Mouse (Mus musculus): ENCODE results near the gene Pde4d.

Pde4d gene

GRCm38 (mm10) chr13:109318434-109318998 lies 868.8 kb downstream of the Pde4d start:
- no peak for DNase-seq

GRCm38 (mm10) chr13:109326061-109326460 lies 876.3 kb downstream of the Pde4d start:
- DNase-seq: no peak

DNA sequence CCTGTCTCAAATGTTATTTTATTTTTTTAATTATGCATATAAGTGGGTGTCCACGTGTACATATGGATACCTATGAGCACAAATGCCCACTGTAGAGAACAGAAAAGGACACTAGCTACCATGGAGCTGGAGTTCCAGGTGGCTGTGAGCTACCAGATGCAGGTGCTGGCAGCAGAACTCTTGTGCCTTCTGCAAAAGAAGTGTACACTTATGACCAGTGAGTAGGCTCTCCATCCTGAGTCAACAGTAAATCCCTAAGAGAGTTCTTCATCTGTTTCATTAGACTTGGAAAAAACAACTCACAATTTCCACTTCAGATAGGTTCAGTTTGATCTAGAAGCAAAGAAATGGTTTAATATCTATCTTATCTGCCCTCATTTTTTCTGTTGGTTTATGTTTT lies 881.8 kb downstream of the Pde4d start:
- DNase-seq: no peak

- no peak for DNase-seq
These were observed 892.2 kb downstream of the Pde4d start for GRCm38 (mm10) chr13:109341902-109342301.

- DNase-seq: no peak
These were observed 892.7 kb downstream of the Pde4d start for GRCm38 (mm10) chr13:109342469-109342868.

DNA sequence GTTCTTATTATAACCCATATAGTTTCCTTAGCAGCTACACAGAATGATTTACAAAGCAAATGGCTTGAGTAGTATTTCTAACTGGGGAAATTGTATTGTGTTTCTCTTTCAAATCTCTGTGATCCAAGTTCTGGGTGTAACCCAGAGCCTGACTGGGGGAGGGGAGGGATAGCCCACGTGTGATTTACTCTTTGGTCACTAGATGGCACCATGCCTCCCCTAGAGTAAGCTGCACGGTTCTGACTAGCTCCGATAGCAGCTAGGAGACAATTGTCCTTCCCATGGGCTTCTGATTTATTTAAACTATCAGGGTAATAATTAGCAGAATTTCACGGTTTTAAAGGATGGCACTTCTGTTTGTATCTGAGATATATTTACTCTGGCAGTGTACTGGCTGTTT lies 893.8 kb downstream of the Pde4d start:
- DNase-seq: peak; percentile 79

DNA sequence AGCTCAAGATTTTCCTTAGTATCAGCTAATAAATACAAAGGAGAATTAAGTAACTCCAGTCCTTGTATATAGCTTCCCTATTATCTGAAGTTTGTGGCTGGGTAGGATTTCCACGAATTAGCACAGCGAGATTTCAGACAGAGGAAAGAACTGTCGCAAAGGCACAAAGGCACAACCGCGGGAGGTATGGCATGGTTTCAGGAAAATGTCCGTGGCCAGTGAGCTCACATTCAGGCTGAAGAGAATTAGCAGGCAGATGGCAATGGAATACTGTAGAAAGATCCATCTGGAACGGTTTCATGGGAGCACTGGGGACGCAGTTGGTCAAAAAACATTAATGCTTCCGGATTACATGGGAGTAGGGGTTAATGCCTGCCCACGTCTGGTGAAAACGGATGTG lies 898.0 kb downstream of the Pde4d start:
- no peak for DNase-seq

- no peak for DNase-seq
These were observed 898.6 kb downstream of the Pde4d start for GRCm38 (mm10) chr13:109348316-109348715.

DNA sequence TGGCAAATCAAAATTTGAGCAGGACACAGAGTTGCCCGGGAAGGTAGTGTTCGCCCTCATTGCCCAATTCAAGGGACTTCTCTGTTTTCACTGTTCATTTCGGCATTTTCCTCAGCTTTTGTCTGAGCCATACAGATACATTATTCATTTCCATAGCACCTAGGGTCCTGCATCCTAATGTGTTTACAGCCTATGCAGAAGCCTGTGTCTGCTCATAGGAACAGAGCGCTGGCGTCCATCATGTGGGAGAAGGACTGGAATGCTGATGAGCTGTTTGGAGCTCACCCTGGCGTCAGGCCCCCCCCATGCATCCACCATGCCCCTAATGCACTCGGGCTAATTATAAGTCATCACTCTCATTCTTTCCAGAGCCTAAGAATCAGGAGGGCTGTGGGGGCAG lies 900.4 kb downstream of the Pde4d start:
- DNase-seq: no peak

DNA sequence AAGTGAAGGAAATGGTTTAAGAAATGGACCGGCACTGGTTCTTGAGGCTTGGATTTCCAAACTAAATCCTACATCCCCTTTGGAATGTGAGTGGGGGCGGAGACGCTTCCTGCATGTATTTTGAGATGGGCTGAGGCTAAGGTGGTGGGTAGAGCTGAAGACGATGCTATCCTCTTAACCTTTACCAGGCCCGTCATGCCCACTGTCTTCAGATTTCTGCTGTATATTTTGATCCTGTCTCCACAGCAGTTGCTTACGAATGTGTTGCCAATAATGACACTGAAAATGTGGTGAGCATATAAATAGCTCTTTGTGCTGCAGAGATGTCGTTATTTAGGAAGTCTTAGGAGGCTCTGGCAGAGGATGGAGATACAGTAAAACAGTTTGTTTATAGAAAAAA lies 904.3 kb downstream of the Pde4d start:
- no peak for DNase-seq

GRCm38 (mm10) chr13:109356252-109356651 lies 906.5 kb downstream of the Pde4d start:
- peak; percentile 20 for DNase-seq

DNA sequence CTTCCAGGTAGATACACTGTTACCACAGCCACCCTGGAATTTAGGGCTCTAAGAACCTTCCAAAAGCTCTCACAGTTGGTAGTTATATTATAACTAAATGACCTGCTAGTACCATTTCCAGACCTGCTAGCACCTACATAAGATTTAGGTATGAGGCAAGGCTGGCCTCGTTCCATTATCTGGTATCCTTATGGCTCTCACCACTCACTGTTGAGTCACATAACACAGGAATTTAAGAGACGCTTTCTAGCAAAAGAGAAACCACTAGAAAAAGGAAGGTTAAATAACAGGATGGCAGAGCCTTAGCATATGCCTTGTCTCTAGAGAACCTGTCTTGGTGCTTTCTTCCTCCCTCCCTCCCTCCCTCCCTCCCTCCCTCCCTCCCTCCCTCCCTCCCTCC lies 910.2 kb downstream of the Pde4d start:
- no peak for DNase-seq

- DNase-seq: no peak
These were observed 912.6 kb downstream of the Pde4d start for GRCm38 (mm10) chr13:109362340-109362739.

DNA sequence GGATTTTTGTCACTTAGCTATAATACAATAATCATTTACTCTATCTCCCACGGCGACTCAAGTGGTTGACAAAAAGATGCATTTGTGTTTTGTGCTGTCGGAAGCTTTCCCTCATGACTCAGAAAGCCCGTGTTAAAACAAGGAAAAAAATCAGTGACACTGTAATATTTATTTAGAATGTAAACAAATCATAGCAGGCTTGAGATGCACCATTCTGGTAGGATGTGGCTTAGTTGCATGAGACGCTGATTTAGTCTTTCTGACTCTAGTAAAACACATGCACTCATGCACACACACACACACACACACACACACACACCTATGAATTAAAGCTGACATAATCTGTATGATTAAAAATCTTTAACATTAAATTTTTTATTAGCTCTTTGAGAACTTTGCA lies 924.7 kb downstream of the Pde4d start:
- DNase-seq: no peak

DNA sequence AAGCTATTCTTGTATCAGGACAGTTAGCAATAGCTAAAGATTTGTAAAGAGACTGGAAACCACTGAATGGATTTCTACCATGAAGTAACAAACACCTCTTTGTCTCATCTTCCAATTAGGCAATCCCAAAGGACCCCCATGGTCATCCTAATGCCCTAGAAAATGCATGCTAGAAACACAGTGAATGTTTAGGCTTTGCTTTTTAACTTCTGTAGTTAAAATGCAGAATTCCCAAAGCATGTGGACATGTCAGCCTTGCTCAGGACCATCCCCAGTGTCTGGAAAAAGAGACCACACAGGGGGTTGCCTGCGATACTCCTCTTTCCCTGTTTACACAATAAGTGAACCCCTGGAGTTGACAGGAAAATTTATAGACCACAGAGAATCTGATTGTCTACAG lies 926.9 kb downstream of the Pde4d start:
- no peak for DNase-seq

- no peak for DNase-seq
These were observed 930.4 kb downstream of the Pde4d start for GRCm38 (mm10) chr13:109380149-109380548.

GRCm38 (mm10) chr13:109388626-109389220 lies 939.0 kb downstream of the Pde4d start:
- DNase-seq: no peak

- DNase-seq: no peak
These were observed 952.6 kb downstream of the Pde4d start for GRCm38 (mm10) chr13:109402396-109402795.

DNA sequence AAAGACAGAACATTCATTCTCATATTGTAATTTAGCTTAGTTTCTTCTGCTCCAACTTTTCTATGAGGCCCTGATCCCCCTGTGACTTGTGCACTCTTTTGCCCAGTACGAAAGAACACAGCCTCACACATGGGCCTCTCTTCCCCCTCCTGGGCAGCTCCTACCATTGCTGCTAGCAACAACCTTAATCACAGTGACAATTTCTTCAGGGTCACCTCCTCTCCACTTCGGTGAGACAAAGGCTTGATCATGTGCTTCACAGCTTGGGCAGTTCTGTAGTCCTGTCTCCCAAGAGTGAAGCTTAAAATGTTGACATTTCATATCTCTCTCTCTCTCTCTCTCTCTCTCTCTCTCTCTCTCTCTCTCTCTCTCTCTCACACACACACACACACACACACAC lies 953.2 kb downstream of the Pde4d start:
- DNase-seq: no peak

- no peak for DNase-seq
These were observed 956.6 kb downstream of the Pde4d start for GRCm38 (mm10) chr13:109406341-109406740.

- no peak for DNase-seq
These were observed 957.6 kb downstream of the Pde4d start for GRCm38 (mm10) chr13:109407371-109407770.

DNA sequence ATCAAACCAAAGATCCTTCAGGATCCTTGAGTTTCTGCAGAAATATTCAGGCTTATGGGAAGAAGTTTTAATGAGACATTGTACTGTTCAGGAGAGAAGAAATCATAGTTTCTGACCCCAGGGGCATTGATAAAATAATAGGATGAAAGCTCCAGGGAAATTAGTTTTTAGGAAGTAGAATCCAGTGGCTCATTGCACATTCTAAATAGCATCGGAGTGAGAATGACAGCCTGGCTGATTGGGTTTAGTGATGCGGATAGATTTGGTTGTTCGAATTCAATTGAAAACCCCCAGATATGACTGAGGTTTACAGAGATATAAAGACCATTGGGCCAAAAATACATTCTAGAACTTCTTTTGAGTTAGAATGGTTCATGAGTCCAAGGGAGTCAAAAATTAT lies 970.7 kb downstream of the Pde4d start:
- no peak for DNase-seq

DNA sequence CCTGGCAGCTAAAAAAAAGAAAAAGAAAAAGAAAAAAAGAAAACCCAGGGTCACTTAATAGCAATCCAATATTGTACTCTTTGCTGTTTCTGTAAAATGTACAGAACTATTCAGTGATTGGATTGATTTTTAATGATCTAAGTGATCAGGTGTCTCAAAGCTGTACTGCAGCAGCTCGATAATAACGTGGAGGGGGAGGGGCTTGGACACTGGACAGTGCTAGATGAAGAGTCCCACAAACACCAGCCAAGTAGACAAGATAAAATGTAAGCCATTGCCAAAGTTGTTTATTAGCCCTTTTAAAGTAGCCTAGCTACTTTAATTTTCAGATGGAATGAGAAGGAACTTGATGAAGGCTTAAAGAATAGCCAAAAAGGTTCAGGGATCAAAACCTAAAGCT lies 975.2 kb downstream of the Pde4d start:
- peak; percentile 42 for DNase-seq

DNA sequence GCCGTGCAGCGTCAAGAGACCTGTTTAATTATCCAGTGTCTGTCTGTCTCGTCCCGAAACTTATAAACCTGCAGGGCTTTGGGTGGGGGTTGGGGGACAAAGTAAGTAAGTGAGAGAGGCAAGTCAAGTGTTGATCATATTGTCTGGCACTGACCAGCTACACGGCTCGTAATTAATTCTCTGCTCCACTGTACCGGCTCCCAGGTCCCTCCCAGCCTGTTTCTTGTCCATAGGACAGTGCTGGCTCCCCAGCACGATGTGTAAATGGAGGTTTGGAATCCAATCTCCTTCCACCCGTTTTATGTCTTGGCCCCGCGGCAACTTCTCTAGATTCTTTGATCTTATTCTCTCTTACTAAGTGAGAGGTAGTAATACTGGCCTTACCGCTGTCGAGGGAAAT lies 975.8 kb downstream of the Pde4d start:
- DNase-seq: peak; percentile 6

- DNase-seq: no peak
These were observed 976.3 kb downstream of the Pde4d start for GRCm38 (mm10) chr13:109426058-109426457.
